29 mouse cellular contexts compared by ENCODE assay signal in genomic region chr6:97839568-97839967, GRCm38 (mm10).
"Had no signal": no experiment of that assay in that cellular context is flagged by ENCODE, and none has a peak within 500 bp of the region (broad histone marks: within the 10 kb centered on the region; RNA-seq: fewer than 3 reads in every experiment).

No protein-coding gene starts in this region.

- H3K4me3 ChIP-seq: limb, embryonic 10.5 days; limb, embryonic 12.5 days; limb, embryonic 13.5 days; limb, embryonic 15.5 days; liver, embryonic 12.5 days; liver, embryonic 13.5 days; liver, embryonic 15.5 days; lung, embryonic 15.5 days; megakaryocyte, embryonic 14.5 days; midbrain, embryonic 10.5 days; midbrain, embryonic 12.5 days; midbrain, embryonic 13.5 days; midbrain, embryonic 15.5 days; myocyte had no signal

- H3K4me2 ChIP-seq: limb, embryonic 12.5 days; limb, embryonic 13.5 days; limb, embryonic 15.5 days; liver, embryonic 11.5 days; liver, embryonic 12.5 days; liver, embryonic 13.5 days; liver, embryonic 15.5 days; lung, embryonic 14.5 days; lung, embryonic 15.5 days; midbrain, embryonic 11.5 days; midbrain, embryonic 12.5 days; midbrain, embryonic 13.5 days; midbrain, embryonic 15.5 days had no signal

- H3K9me3 ChIP-seq: limb, embryonic 10.5 days; limb, embryonic 12.5 days; limb, embryonic 13.5 days; limb, embryonic 15.5 days; liver, embryonic 12.5 days; liver, embryonic 13.5 days; liver, embryonic 15.5 days; lung, embryonic 15.5 days; megakaryocyte, embryonic 14.5 days; midbrain, embryonic 10.5 days; midbrain, embryonic 12.5 days; midbrain, embryonic 13.5 days; midbrain, embryonic 15.5 days had no signal

- H3K4me1 ChIP-seq: limb, embryonic 10.5 days; limb, embryonic 12.5 days; limb, embryonic 13.5 days; limb, embryonic 15.5 days; liver, embryonic 12.5 days; liver, embryonic 13.5 days; liver, embryonic 15.5 days; lung, embryonic 15.5 days; midbrain, embryonic 10.5 days; midbrain, embryonic 12.5 days; midbrain, embryonic 13.5 days; midbrain, embryonic 15.5 days had no signal

- H3K27ac ChIP-seq: limb, embryonic 10.5 days; limb, embryonic 12.5 days; limb, embryonic 13.5 days; limb, embryonic 15.5 days; liver, embryonic 12.5 days; liver, embryonic 13.5 days; liver, embryonic 14.5 days; liver, embryonic 15.5 days; lung, embryonic 15.5 days; macrophage; midbrain, embryonic 10.5 days; midbrain, embryonic 12.5 days; midbrain, embryonic 13.5 days; midbrain, embryonic 15.5 days had no signal

- H3K9ac ChIP-seq: limb, embryonic 12.5 days; limb, embryonic 13.5 days; limb, embryonic 15.5 days; liver, embryonic 12.5 days; liver, embryonic 13.5 days; liver, embryonic 14.5 days; liver, embryonic 15.5 days; liver, postnatal 0 days; lung, embryonic 14.5 days; lung, embryonic 15.5 days; midbrain, embryonic 12.5 days; midbrain, embryonic 13.5 days; midbrain, embryonic 15.5 days had no signal

- DNase-seq: left cerebral cortex, postnatal 4 days; liver; liver, embryonic 13.5 days; liver, postnatal 0 days; lung, adult 18-20 months; lung, adult 2 months; lung, embryonic 14.5 days; lung, postnatal 10 days; lung, postnatal 14 days; lung, postnatal 36 days; lung, postnatal 4 days; midbrain, embryonic 14.5 days had no signal

- H3K27me3 ChIP-seq: limb, embryonic 12.5 days; limb, embryonic 13.5 days; limb, embryonic 15.5 days; liver, embryonic 12.5 days; liver, embryonic 13.5 days; liver, embryonic 15.5 days; lung, embryonic 15.5 days; midbrain, embryonic 12.5 days; midbrain, embryonic 13.5 days; midbrain, embryonic 15.5 days had no signal

- H3K36me3 ChIP-seq: limb, embryonic 10.5 days; limb, embryonic 12.5 days; limb, embryonic 13.5 days; limb, embryonic 15.5 days; liver, embryonic 12.5 days; liver, embryonic 13.5 days; liver, embryonic 15.5 days; lung, embryonic 15.5 days; midbrain, embryonic 10.5 days; midbrain, embryonic 12.5 days; midbrain, embryonic 13.5 days; midbrain, embryonic 15.5 days had no signal
